Mouse (Mus musculus) forebrain, embryonic 16.5 days (tissue): ENCODE measurements at regions not wholly inside any gene's neighbourhood (a gene's known extent, or its start where the extent isn't known, plus 50 kb on each side); places are given as distances from the start of the nearest gene placed in this dataset.

Source experiments
- ATAC-seq: fragments of 200-750 bp; cut with Nextera tagmentation; 2 replicates; pipeline ENCODE4 v1.8.0; 2017; ENCODE audit warnings: mild to moderate bottlenecking, moderate library complexity
- H3K27ac ChIP-seq: fragments of 300-500 bp; sonication (generic); 2 replicates; pipeline ENCODE4 v1.5.1; 2014; ENCODE audit warnings: low read length, control low read depth
- H3K27me3 ChIP-seq: fragments of 300-500 bp; sonication (generic); replicated peaks from 2 replicates; pipeline ENCODE4 v1.6.1; 2014; ENCODE audit warnings: low read length; ENCODE audit not compliant: control insufficient read depth, insufficient read depth
- H3K36me3 ChIP-seq: fragments of 300-500 bp; sonication (generic); 2 replicates; pipeline ENCODE4 v1.6.1; 2014; ENCODE audit not compliant: control insufficient read depth, insufficient read depth
- H3K4me1 ChIP-seq: fragments of 300-500 bp; sonication (generic); replicated peaks from 2 replicates; pipeline ENCODE4 v1.6.1; 2014; ENCODE audit warnings: low read length; ENCODE audit not compliant: control insufficient read depth, insufficient read depth
- H3K4me2 ChIP-seq: fragments of 300-500 bp; sonication (generic); 2 replicates; pipeline ENCODE4 v1.6.1; 2014; ENCODE audit warnings: mild to moderate bottlenecking, low read length, control low read depth
- H3K4me3 ChIP-seq: fragments of 300-500 bp; sonication (generic); replicated peaks from 2 replicates; pipeline ENCODE4 v1.5.1; 2014; ENCODE audit warnings: mild to moderate bottlenecking, low read length, control low read depth
- H3K9ac ChIP-seq: fragments of 300-500 bp; sonication (generic); replicated peaks from 2 replicates; pipeline ENCODE4 v1.6.1; 2014; ENCODE audit warnings: low read depth, low read length, control low read depth
- H3K9me3 ChIP-seq: fragments of 300-500 bp; sonication (generic); 2 replicates; pipeline ENCODE4 v1.6.1; 2016; ENCODE audit warnings: low read length; ENCODE audit not compliant: control insufficient read depth
- WGBS: fragments of 180-500 bp; shearing (Covaris S2); extraction: QIAGEN DNeasy Blood & Tissue Kit; methylation state at CpG from one replicate; pipeline ENCODE4 v1.1.7; 2014; 5-methylcytosine and 5-hydroxymethylcytosine counted together

DNA sequence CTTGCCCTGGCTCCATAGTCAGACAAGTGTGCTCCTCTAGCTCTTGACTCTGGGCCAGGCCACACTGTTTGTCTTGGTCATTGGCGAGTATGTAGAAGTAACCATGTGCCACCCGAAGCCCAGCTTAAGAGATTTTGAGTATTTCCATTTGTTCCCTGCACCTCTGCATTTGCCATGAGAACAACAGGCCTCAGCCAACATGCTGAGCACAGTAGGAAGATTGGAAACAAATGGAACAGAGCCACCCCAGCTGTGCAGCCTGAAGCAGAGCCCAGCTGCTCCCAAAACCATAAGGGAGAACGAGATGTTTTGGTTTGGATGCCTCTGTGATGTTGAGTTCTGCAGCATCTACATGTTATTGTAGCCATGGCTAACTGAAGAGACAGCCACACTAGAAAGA is 433.1 kb upstream of the Gm6657 start:
- no peak overlapping the region for H3K9ac ChIP-seq
- ATAC-seq, result no peak
- no peak overlapping the region for H3K4me3 ChIP-seq
- no peak overlapping the region for H3K27ac ChIP-seq
- 86% methylated on average over 3 of the region's 3 CpGs for WGBS
- H3K4me2 ChIP-seq, result no peak overlapping the region
- H3K36me3 ChIP-seq, result no peaks in the 10 kb centered on the region
- no peaks in the 10 kb centered on the region for H3K27me3 ChIP-seq
- no peaks in the 10 kb centered on the region for H3K9me3 ChIP-seq
- H3K4me1 ChIP-seq, result no peaks in the 10 kb centered on the region

DNA sequence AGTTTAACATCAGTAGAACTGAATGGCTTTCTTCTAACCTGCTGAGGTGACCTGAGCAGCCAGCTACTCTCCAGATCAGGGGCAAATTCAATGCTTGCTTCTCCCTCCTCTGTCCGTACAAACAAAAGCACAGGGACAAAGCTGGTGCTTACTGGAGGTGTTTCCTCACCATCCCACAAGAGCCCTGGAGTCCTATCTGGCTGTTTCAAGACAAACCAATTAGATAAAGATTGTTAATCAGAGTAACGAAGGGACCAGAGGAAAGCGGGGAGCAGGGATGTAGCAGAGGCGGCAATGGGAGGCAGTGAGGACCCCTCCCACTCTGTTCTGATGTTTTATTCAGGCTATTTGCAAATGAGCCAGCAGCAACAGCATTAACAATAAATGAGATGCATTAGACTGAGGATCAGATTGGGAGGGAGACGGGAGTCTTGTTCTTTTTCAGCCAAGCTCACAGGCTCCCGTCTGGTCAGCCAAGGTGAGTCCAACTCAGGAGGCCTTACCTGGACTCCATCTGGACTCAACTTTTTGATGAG is 418.0 kb upstream of the Gm6657 start:
- H3K27ac ChIP-seq, result no peak overlapping the region
- no peak overlapping the region for H3K9ac ChIP-seq
- WGBS, result 31% methylated on average over 6 of the region's 6 CpGs
- peak; percentile 43; the same call in 1 of the 2 replicates for ATAC-seq
- 0 out of 2 replicates have a peak, but pooled peaks cover 2% of the 10 kb centered on the region for H3K4me1 ChIP-seq
- H3K36me3 ChIP-seq, result no peaks in the 10 kb centered on the region
- no peaks in the 10 kb centered on the region for H3K27me3 ChIP-seq
- no peak overlapping the region for H3K4me3 ChIP-seq
- no peak overlapping the region for H3K4me2 ChIP-seq
- no peaks in the 10 kb centered on the region for H3K9me3 ChIP-seq

DNA sequence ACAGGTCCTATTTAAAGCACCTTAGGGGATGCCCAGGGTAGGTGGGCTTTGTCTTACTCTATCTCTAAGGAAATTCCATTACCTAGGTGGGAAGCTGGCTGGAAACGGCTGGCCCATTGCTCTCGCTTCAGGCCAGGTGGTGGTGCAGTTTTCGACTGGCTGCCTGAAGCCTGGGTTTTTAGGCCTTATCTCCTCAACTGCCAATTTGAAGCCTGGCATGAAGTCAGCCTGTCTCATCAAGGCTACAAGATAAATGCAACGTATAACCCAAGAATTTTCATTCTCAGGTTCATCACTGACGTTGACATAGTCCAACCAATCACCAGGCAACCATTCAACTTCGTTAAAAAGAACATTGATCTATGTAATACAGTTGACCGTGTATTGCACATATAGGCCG is 417.3 kb upstream of the Gm6657 start:
- H3K27ac ChIP-seq, result no peak overlapping the region
- no peak overlapping the region for H3K4me3 ChIP-seq
- no peak for ATAC-seq
- H3K9ac ChIP-seq, result no peak overlapping the region
- H3K4me2 ChIP-seq, result no peak overlapping the region
- no peaks in the 10 kb centered on the region for H3K36me3 ChIP-seq
- 0 out of 2 replicates have a peak, but pooled peaks cover 2% of the 10 kb centered on the region for H3K4me1 ChIP-seq
- no peaks in the 10 kb centered on the region for H3K9me3 ChIP-seq
- 87% methylated on average over 8 of the region's 8 CpGs for WGBS
- H3K27me3 ChIP-seq, result no peaks in the 10 kb centered on the region

DNA sequence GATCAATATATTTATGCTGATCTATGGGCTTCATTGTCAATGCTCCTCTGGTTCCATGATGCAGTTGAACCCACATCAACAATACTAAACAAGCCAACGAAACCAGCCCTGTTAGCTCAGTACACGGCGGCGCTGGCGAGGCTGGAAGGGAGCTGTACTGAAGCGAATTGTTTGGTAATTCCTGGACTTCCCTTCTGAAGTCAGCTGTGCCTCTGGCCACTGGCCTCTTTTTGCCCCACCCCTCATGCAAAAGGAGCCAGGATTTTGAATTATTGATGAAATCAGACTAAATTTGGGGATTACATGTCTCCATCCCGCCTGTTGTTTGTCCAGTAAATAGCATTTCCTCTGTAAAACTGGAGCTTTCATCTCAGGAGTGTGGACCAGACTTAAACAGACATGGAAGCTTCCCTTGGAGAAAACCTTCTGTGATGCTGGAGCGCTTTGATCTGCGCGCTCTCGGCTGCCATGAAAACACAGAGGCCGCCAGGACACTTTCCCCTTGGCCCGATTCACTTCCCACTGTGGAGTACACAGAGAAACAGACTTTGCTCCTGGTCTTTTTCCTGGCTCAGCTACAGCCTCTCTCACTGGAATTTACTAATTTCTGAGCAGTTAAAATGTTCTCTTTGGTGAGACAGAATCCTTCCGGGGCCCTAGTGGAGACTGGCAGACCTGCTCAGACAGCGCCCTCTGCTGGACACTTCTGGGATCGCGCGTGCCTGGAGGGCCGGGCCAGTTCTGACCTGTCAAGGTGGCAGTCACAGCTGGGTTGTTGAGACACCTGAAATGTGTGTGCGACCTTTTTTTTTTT is 412.9 kb upstream of the Gm6657 start:
- H3K4me1 ChIP-seq, result 0 out of 2 replicates have a peak, but pooled peaks cover 2% of the 10 kb centered on the region
- peak overlapping the region; percentile 36 for H3K4me2 ChIP-seq
- no peak overlapping the region for H3K27ac ChIP-seq
- H3K4me3 ChIP-seq, result no peak overlapping the region
- H3K9me3 ChIP-seq, result no peaks in the 10 kb centered on the region
- H3K9ac ChIP-seq, result no peak overlapping the region
- ATAC-seq, result peak; percentile 63
- 35% methylated on average over 20 of the region's 20 CpGs for WGBS
- no peaks in the 10 kb centered on the region for H3K27me3 ChIP-seq
- no peaks in the 10 kb centered on the region for H3K36me3 ChIP-seq

DNA sequence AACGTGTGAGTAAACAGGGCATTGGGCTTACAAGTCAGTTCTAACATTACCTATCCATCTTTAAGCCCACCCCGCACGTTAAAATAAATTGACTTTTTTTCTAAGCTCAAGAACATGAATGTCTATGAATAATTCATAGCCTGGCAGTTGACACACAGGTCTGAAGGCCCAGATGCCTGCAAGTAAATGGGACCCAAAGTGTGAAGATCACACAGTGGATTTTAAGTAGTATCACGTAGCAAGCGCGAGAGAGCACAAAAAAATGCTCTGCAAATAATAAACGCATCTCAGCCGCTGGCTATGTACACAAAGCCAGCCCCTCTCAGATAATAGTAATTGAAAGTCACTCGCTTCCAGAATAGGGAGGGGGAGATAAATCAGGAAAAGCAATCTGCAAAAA is 410.1 kb upstream of the Gm6657 start:
- Histone ChIP-seq H3K36me3 (no peaks in the 10 kb centered on the region), H3K9me3 (no peaks in the 10 kb centered on the region), H3K27ac (no peak overlapping the region), H3K9ac (no peak overlapping the region), H3K4me2 (no peak overlapping the region), H3K4me3 (no peak overlapping the region), H3K4me1 (no peaks in the 10 kb centered on the region), H3K27me3 (no peaks in the 10 kb centered on the region)
- no peak for ATAC-seq
- 41% methylated on average over 9 of the region's 9 CpGs for WGBS

DNA sequence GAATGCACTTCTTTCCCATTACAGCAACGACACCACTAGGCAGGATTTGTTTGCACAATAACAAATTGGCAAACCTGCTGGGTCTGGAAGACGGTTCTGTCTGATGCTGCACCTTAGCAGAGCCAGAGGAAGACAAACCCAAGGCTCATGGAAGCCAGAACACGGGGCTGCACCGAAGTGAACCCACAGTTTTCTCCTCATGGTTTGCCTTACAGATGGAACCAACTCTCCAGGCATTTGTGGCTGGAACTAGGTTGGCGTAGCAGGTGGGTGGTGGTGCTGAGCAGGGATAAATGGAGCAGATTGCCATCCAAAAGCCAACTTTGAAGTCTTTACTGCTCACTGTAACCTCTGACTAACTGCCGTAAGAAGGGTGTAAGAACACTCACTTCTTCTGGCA is 408.4 kb upstream of the Gm6657 start:
- Histone ChIP-seq H3K9ac (no peak overlapping the region), H3K9me3 (no peaks in the 10 kb centered on the region), H3K4me2 (no peak overlapping the region), H3K27ac (no peak overlapping the region), H3K4me1 (peaks cover 8% of the 10 kb centered on the region), H3K27me3 (no peaks in the 10 kb centered on the region), H3K4me3 (no peak overlapping the region), H3K36me3 (no peaks in the 10 kb centered on the region)
- ATAC-seq, result no peak
- WGBS, result 70% methylated on average over 6 of the region's 6 CpGs

DNA sequence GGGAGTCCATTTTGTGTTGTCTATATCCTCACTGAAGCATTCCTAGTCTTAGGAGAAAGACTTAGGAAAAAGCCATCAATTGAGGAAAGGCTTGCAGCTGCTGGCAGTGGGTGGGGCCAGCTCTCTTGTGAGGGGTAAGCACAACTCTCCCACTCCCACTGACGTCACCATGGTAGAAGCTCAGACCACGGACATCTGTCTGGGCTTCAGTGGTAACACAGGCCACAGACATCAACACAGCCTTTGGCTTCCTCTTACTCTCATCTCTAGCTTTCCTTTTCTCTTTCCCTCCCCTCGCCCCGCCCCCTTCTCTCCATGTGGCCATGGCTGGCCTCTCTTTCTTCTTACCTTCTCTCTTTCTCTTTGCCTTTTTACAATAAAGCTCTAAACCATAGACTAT is 407.4 kb upstream of the Gm6657 start:
- no peaks in the 10 kb centered on the region for H3K36me3 ChIP-seq
- no peaks in the 10 kb centered on the region for H3K9me3 ChIP-seq
- no peaks in the 10 kb centered on the region for H3K27me3 ChIP-seq
- H3K4me2 ChIP-seq, result no peak overlapping the region
- no peak overlapping the region for H3K9ac ChIP-seq
- no peak overlapping the region for H3K27ac ChIP-seq
- peaks cover 11% of the 10 kb centered on the region for H3K4me1 ChIP-seq
- H3K4me3 ChIP-seq, result no peak overlapping the region
- ATAC-seq, result no peak
- 63% methylated on average over 4 of the region's 4 CpGs for WGBS

DNA sequence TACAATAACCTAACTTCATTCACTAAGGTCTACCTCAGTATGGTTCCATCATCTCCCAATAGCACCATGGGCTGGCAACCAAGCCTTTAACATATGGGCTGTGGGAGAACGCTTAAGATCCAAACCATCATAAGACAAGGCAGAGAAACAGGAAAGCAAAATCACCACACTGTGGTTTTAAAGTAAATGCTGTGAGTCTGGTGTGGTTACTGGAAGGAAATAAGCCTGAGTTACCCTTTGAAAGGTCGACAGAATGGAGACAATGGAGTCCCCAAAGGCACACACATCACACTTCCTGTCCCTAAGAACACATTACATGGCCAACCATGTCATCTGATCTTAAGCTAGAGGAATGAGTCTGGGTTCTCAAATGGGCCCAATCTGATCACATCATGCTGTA is 405.8 kb upstream of the Gm6657 start:
- no peak for ATAC-seq
- 73% methylated on average over 2 of the region's 2 CpGs for WGBS
- Histone ChIP-seq H3K9me3 (no peaks in the 10 kb centered on the region), H3K36me3 (no peaks in the 10 kb centered on the region), H3K27ac (no peak overlapping the region), H3K4me3 (no peak overlapping the region), H3K4me2 (no peak overlapping the region), H3K4me1 (peaks cover 11% of the 10 kb centered on the region), H3K9ac (no peak overlapping the region), H3K27me3 (no peaks in the 10 kb centered on the region)

DNA sequence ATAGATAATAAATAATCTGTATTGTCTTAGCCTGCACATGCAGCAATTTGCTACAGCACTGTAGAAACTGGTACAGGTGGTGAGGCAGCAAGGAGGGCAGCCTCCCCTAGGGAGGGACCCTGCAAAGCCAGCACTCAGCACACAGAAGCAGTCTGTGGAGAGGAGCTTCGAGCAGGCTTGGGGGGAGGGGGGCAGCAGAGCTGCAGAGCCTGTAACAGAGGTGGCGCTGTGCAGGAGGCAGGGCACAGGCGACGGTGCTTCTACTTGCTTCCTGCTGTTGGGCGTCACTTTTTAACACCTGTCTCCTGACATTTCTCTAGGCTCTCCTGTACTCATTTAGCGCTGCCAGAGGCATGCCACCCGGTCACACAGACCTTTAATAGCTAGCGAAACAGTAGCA is 404.6 kb upstream of the Gm6657 start:
- Histone ChIP-seq H3K9me3 (no peaks in the 10 kb centered on the region), H3K4me2 (peak overlapping the region; percentile 52), H3K36me3 (no peaks in the 10 kb centered on the region), H3K27me3 (no peaks in the 10 kb centered on the region), H3K9ac (peak overlapping the region; percentile 33; the same call in 1 of the 2 replicates), H3K4me3 (peak overlapping the region; percentile 31), H3K27ac (no peak overlapping the region), H3K4me1 (peaks cover 11% of the 10 kb centered on the region)
- WGBS, result under 1% methylated on average over 8 of the region's 8 CpGs
- ATAC-seq, result peak; percentile 80
